Mouse (Mus musculus): ENCODE data around the gene Amtn.

DNA sequence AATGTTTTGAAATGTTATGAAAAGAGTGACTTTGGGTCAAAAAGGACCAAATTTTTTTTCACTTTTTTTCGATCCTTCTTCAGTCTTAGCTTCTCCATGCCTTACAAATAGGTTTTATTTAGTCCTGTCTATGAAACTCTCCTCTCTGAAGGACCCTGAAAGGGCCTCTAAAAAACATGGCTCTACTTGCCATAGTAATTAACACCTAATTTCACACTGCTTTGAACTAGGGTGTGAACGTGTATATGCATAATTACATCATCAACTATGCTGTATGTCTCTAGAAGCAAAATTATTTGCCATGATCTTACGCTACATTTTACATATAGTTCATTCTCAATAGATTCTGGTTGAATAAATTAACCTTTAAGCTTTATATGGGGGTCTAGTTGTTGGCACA lies 25.6 kb downstream of the Amtn start:
- no peak for TF ChIP-seq CTCF (IDR thresholded peaks at IDR 0.05)
- no peak for TF ChIP-seq POLR2A (IDR thresholded peaks at IDR 0.05; ENCODE audit: insufficient read depth, low read depth, low read length)
